Mouse (Mus musculus): ENCODE data around the gene Sympk. TPM values are rescaled to one million over a fixed set of nuclear protein-coding genes. Genes with fewer than 3 reads are reported as not detected.

Gene Sympk
- polyA plus RNA-seq, 1 experiment from 2014 or later, result 23.5 TPM

DNA sequence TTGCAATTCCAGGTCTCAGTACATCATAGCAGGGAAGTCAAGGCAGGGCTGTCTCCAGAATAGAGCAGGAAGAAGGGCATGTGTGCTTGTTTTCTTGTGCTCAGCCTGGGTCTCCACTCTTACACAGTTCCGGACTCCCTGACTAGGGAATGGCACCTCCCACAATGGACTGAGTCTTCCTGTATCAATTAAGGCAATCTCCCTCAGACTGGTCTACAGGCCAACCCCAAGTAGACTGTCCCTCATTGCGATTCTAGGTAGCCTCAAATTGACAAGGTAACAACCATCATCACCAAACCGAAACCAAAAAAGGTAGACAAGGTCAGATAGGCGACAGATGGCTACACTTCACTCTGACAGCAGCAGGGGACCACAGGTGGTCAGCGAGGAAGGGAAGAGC lies 51.1 kb downstream of the Sympk start:
- H3K9ac ChIP-seq (ENCODE audit: low read depth, low read length), result no peak overlapping the region
- H3K27ac ChIP-seq (ENCODE audit: low read length), result no peak overlapping the region
- peaks cover 20% of the 10 kb centered on the region for H3K4me1 ChIP-seq (ENCODE audit: control insufficient read depth, insufficient read depth, low read length)
- peak overlapping the region; percentile 75 for H3K4me2 ChIP-seq (ENCODE audit: low read depth, low read length)
- H3K36me3 ChIP-seq (ENCODE audit: control insufficient read depth, insufficient read depth, low read length), result peaks cover 4% of the 10 kb centered on the region; the same call in 1 of the 2 replicates
- H3K27me3 ChIP-seq (replicated peaks; ENCODE audit: control insufficient read depth, insufficient read depth, low read length), result no peaks in the 10 kb centered on the region
- 0 out of 2 replicates have a peak, but pooled peaks have one; percentile 2 for ATAC-seq
- H3K9me3 ChIP-seq (ENCODE audit: control insufficient read depth, low read length), result no peaks in the 10 kb centered on the region
- WGBS, result 53% methylated on average over 5 of the region's 5 CpGs
- H3K4me3 ChIP-seq (ENCODE audit: low read length), result peak overlapping the region; percentile 64

DNA sequence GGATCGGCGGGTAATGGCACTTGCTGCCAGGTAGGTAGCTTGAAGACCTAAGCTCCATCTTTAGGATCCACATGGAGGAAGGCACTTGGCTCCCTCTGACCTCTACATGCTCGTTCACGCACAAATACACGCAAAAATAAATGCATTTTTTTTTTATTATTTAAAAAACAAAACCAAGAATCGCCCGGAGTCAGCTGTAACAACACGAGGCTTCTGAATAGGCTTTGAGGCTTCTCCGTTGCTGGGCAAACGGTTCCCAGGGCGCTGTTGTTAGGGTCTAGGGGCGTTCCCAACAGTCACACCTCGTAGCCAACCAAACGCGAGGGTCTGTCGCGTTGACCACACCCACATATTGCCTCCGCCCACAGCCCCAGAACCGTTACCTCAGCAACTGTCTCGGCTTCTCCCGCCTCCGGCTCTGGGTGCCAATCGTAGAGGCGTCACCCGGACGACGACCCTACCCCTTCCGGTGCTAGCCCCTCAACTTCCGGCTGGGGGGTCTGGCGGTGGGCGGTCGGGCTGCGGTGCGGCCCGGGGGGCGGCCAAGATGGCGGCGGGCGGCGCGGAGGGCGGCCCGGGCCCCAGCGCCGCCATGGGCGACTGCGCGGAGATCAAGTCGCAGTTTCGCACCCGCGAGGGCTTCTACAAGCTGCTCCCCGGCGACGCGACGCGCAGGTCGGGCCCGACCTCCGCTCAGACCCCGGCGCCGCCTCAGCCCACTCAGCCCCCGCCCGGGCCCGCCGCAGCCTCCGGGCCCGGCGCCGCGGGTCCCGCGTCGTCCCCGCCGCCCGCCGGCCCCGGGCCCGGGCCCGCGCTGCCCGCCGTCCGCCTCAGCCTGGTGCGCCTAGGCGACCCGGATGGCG lies 51.8 kb downstream of the Sympk start, which contains the start of gene Dmwd:
Gene Dmwd (plus strand): TSS at position 505 of the 863 bp plus-strand sequence.
- peak; percentile 97 for ATAC-seq
- H3K4me2 ChIP-seq (ENCODE audit: low read depth, low read length), result peak within 1 kb of the TSS; percentile 75
- peaks cover 10% of the 10 kb centered on the region; the same call in 1 of the 2 replicates for H3K36me3 ChIP-seq (ENCODE audit: control insufficient read depth, insufficient read depth, low read length)
- H3K4me3 ChIP-seq (ENCODE audit: low read length), result peak within 1 kb of the TSS; percentile 64
- no peaks in the 10 kb centered on the region for H3K9me3 ChIP-seq (ENCODE audit: control insufficient read depth, low read length)
- peak within 1 kb of the TSS; percentile 79 for H3K27ac ChIP-seq (ENCODE audit: low read length)
- under 1% methylated on average over 65 of the region's 91 CpGs for WGBS
- peak within 1 kb of the TSS; percentile 78 for H3K9ac ChIP-seq (ENCODE audit: low read depth, low read length)
- peaks cover 20% of the 10 kb centered on the region for H3K4me1 ChIP-seq (ENCODE audit: control insufficient read depth, insufficient read depth, low read length)
- no peaks in the 10 kb centered on the region for H3K27me3 ChIP-seq (replicated peaks; ENCODE audit: control insufficient read depth, insufficient read depth, low read length)

DNA sequence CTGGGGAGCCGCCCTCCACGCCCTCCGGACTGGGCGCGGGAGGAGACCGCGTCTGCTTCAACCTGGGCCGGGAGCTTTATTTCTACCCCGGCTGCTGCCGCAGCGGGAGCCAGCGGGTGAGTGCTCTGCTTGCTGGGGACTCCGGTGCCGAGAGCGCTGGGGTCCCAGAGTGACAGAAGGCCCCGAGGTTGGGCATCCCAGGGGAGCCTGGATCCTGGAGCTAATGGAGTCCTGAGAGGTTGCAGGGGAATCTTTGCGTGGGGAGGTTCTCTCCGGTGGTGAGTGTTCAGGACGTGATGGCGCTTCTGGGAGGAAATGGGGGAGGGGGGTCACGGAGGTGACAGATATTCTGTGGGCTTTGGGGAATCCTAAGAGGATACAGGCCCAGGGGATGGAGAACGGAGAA lies 52.4 kb downstream of the Sympk start:
- H3K27me3 ChIP-seq (replicated peaks; ENCODE audit: control insufficient read depth, insufficient read depth, low read length), result no peaks in the 10 kb centered on the region
- H3K4me1 ChIP-seq (ENCODE audit: control insufficient read depth, insufficient read depth, low read length), result peaks cover 20% of the 10 kb centered on the region
- H3K4me2 ChIP-seq (ENCODE audit: low read depth, low read length), result peak overlapping the region; percentile 75
- peak overlapping the region; percentile 64 for H3K4me3 ChIP-seq (ENCODE audit: low read length)
- peak overlapping the region; percentile 79 for H3K27ac ChIP-seq (ENCODE audit: low read length)
- no peak for ATAC-seq
- peaks cover 16% of the 10 kb centered on the region; the same call in 1 of the 2 replicates for H3K36me3 ChIP-seq (ENCODE audit: control insufficient read depth, insufficient read depth, low read length)
- peak overlapping the region; percentile 78 for H3K9ac ChIP-seq (ENCODE audit: low read depth, low read length)
- under 1% methylated on average over 22 of the region's 22 CpGs for WGBS
- H3K9me3 ChIP-seq (ENCODE audit: control insufficient read depth, low read length), result no peaks in the 10 kb centered on the region

DNA sequence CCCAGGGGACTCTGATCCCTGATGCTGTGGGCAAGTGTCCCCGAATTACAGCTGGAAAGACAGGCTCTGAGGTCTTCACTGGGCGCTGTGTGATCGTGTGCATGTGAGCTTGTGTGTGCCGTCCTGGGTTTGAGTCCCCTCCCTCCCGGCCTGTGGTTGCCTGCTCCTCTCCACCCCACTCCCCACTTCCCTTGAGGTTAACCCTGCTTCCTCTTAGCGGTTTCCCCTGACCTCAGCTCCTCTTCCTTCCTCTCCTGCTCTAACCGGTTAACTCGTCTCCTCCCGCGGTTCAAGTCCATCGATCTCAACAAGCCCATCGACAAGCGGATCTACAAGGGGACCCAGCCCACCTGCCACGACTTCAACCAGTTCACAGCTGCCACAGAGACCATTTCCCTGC lies 53.6 kb downstream of the Sympk start:
- Histone ChIP-seq H3K27me3 (replicated peaks; ENCODE audit: control insufficient read depth, insufficient read depth, low read length) (no peaks in the 10 kb centered on the region), H3K4me2 (ENCODE audit: low read depth, low read length) (peak overlapping the region; percentile 75), H3K4me1 (ENCODE audit: control insufficient read depth, insufficient read depth, low read length) (peaks cover 29% of the 10 kb centered on the region), H3K27ac (ENCODE audit: low read length) (no peak overlapping the region), H3K36me3 (ENCODE audit: control insufficient read depth, insufficient read depth, low read length) (peaks cover 27% of the 10 kb centered on the region), H3K4me3 (ENCODE audit: low read length) (no peak overlapping the region), H3K9ac (ENCODE audit: low read depth, low read length) (no peak overlapping the region), H3K9me3 (ENCODE audit: control insufficient read depth, low read length) (no peaks in the 10 kb centered on the region)
- 71% methylated on average over 14 of the region's 14 CpGs for WGBS
- no peak for ATAC-seq

DNA sequence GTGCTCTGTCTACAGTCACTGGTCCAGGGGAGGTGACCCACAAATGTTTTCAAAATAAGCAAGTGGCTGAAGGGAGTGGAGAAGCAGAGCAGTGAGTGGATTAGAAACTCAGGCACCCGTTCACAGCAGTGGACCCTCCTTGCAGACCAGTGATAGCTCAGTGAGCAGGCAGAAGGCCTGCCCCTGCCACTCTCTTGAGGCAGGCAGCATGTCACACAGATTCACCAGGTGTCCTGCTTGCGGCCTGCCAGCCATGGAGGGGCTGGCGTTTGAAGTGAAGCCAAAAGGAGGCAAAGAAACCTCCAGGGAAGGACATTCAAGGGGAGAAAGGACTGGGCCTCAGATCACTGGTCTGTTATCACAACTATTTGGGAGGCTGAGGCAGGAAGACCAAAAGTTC lies 54.6 kb downstream of the Sympk start:
- WGBS, result 87% methylated on average over 3 of the region's 3 CpGs
- H3K4me1 ChIP-seq (ENCODE audit: control insufficient read depth, insufficient read depth, low read length), result peaks cover 38% of the 10 kb centered on the region

DNA sequence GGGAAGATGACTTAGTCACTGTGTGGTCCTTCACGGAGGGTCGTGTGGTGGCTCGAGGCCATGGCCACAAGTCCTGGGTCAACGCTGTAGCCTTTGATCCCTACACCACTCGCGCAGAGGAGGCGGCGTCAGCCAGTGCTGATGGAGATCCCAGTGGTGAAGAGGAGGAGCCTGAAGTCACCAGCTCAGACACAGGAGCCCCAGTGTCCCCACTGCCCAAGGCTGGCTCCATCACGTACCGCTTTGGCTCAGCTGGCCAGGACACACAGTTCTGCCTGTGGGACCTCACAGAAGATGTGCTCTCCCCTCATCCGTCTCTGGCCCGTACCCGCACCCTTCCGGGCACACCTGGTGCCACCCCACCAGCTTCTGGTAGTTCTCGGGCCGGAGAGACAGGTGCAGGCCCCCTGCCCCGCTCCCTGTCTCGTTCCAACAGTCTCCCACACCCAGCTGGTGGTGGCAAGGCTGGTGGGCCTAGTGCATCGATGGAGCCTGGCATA lies 56.3 kb downstream of the Sympk start:
- WGBS, result 87% methylated on average over 19 of the region's 19 CpGs
- no peak overlapping the region for H3K9ac ChIP-seq (ENCODE audit: low read depth, low read length)
- H3K4me1 ChIP-seq (ENCODE audit: control insufficient read depth, insufficient read depth, low read length), result peaks cover 52% of the 10 kb centered on the region
- H3K4me2 ChIP-seq (ENCODE audit: low read depth, low read length), result no peak overlapping the region
- H3K4me3 ChIP-seq (ENCODE audit: low read length), result no peak overlapping the region
- H3K9me3 ChIP-seq (ENCODE audit: control insufficient read depth, low read length), result no peaks in the 10 kb centered on the region
- H3K27me3 ChIP-seq (replicated peaks; ENCODE audit: control insufficient read depth, insufficient read depth, low read length), result no peaks in the 10 kb centered on the region
- no peak for ATAC-seq
- peaks cover 27% of the 10 kb centered on the region for H3K36me3 ChIP-seq (ENCODE audit: control insufficient read depth, insufficient read depth, low read length)
- H3K27ac ChIP-seq (ENCODE audit: low read length), result no peak overlapping the region

More for the DNA sequence above, 54.6 kb downstream of the Sympk start:
- H3K4me2 ChIP-seq (ENCODE audit: low read depth, low read length), result no peak overlapping the region
- no peaks in the 10 kb centered on the region for H3K27me3 ChIP-seq (replicated peaks; ENCODE audit: control insufficient read depth, insufficient read depth, low read length)
- ATAC-seq, result no peak
- H3K4me3 ChIP-seq (ENCODE audit: low read length), result no peak overlapping the region
- peaks cover 27% of the 10 kb centered on the region for H3K36me3 ChIP-seq (ENCODE audit: control insufficient read depth, insufficient read depth, low read length)
- H3K9me3 ChIP-seq (ENCODE audit: control insufficient read depth, low read length), result no peaks in the 10 kb centered on the region
- H3K27ac ChIP-seq (ENCODE audit: low read length), result no peak overlapping the region
- no peak overlapping the region for H3K9ac ChIP-seq (ENCODE audit: low read depth, low read length)

DNA sequence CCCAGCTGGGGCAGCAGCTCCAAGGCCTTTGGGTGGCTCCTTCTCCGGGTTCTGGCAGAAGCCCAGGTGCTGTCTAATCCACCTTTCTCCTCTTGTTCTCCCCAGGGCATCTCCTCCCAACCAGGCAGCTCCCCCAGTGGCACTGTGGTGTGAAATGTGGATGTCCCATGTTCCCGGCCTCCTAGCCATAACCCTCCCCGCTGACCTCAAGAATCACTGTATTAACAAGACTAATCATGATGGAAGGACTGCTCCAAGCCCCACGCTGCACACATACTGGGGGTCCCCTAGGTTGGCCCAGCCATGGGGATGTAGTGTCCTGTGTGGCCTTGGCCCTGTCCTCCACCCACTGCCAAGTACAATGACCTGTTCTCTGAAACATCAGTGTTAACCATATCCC lies 58.0 kb downstream of the Sympk start:
- H3K4me2 ChIP-seq (ENCODE audit: low read depth, low read length), result no peak overlapping the region
- H3K4me1 ChIP-seq (ENCODE audit: control insufficient read depth, insufficient read depth, low read length), result peaks cover 58% of the 10 kb centered on the region
- no peaks in the 10 kb centered on the region for H3K27me3 ChIP-seq (replicated peaks; ENCODE audit: control insufficient read depth, insufficient read depth, low read length)
- H3K9ac ChIP-seq (ENCODE audit: low read depth, low read length), result peak overlapping the region; percentile 22; the same call in 1 of the 2 replicates
- peak overlapping the region; percentile 28; the same call in 1 of the 2 replicates for H3K27ac ChIP-seq (ENCODE audit: low read length)
- H3K4me3 ChIP-seq (ENCODE audit: low read length), result no peak overlapping the region
- H3K9me3 ChIP-seq (ENCODE audit: control insufficient read depth, low read length), result no peaks in the 10 kb centered on the region
- WGBS, result 96% methylated on average over 4 of the region's 4 CpGs
- H3K36me3 ChIP-seq (ENCODE audit: control insufficient read depth, insufficient read depth, low read length), result peaks cover 27% of the 10 kb centered on the region
- ATAC-seq, result no peak

DNA sequence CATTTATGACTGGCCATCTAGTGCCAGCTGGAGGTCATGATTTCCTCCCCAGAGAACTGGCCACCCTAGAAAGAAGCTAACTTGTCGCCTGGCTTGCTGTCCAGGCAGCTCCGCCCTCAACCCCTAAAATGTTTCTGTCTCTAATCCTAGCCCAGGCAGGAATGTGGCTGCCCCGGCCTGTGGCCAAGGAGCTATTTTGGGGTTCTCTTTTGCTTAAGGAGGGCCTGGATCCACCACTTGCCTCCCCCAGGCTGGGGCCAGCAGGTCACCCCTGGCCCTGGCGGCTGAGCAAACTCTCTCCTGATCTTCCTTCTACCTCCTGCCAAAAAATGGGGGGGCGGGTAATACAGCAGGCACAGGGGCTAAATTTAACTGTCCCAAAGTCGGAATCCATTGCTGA lies 58.9 kb downstream of the Sympk start:
- Histone ChIP-seq H3K27me3 (replicated peaks; ENCODE audit: control insufficient read depth, insufficient read depth, low read length) (no peaks in the 10 kb centered on the region), H3K9ac (ENCODE audit: low read depth, low read length) (peak overlapping the region; percentile 22), H3K4me2 (ENCODE audit: low read depth, low read length) (0 out of 2 replicates have a peak overlapping the region, but pooled peaks have one; percentile 49), H3K4me1 (ENCODE audit: control insufficient read depth, insufficient read depth, low read length) (peaks cover 50% of the 10 kb centered on the region), H3K36me3 (ENCODE audit: control insufficient read depth, insufficient read depth, low read length) (peaks cover 31% of the 10 kb centered on the region), H3K4me3 (ENCODE audit: low read length) (no peak overlapping the region), H3K9me3 (ENCODE audit: control insufficient read depth, low read length) (no peaks in the 10 kb centered on the region), H3K27ac (ENCODE audit: low read length) (peak overlapping the region; percentile 10; the same call in 1 of the 2 replicates)
- no peak for ATAC-seq
- WGBS, result 54% methylated on average over 6 of the region's 6 CpGs

DNA sequence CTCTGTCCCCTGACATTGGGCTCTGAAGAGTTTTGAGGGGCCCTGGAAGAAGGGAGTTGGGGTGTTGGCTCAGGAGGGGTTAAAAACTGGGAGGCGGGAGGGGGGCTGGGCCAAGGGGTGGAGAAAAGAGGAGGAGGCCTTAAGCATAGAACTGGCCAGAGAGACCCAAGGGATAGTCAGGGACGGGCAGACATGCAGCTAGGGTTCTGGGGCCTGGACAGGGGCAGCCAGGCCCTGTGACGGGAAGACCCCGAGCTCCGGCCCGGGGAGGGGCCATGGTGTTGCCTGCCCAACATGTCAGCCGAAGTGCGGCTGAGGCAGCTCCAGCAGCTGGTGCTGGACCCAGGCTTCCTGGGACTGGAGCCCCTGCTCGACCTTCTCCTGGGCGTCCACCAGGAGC lies 59.5 kb downstream of the Sympk start, which contains the start of gene Dmpk:
Gene Dmpk (plus strand): TSS at position 149 of the 400 bp plus-strand sequence.
- 37% methylated on average over 10 of the region's 10 CpGs for WGBS
- Histone ChIP-seq H3K27ac (ENCODE audit: low read length) (peak within 1 kb of the TSS; percentile 61), H3K36me3 (ENCODE audit: control insufficient read depth, insufficient read depth, low read length) (peaks cover 29% of the 10 kb centered on the region)

More for the DNA sequence above, 59.5 kb downstream of the Sympk start, which contains the start of gene Dmpk:
- Histone ChIP-seq H3K9ac (ENCODE audit: low read depth, low read length) (peak within 1 kb of the TSS; percentile 73), H3K4me1 (ENCODE audit: control insufficient read depth, insufficient read depth, low read length) (peaks cover 50% of the 10 kb centered on the region), H3K4me3 (ENCODE audit: low read length) (peak within 1 kb of the TSS; percentile 50), H3K9me3 (ENCODE audit: control insufficient read depth, low read length) (no peaks in the 10 kb centered on the region), H3K27me3 (replicated peaks; ENCODE audit: control insufficient read depth, insufficient read depth, low read length) (no peaks in the 10 kb centered on the region), H3K4me2 (ENCODE audit: low read depth, low read length) (peak within 1 kb of the TSS; percentile 49)
- peak; percentile 51 for ATAC-seq
